9 mouse cellular contexts compared by ENCODE assay signal in the genomic region with DNA sequence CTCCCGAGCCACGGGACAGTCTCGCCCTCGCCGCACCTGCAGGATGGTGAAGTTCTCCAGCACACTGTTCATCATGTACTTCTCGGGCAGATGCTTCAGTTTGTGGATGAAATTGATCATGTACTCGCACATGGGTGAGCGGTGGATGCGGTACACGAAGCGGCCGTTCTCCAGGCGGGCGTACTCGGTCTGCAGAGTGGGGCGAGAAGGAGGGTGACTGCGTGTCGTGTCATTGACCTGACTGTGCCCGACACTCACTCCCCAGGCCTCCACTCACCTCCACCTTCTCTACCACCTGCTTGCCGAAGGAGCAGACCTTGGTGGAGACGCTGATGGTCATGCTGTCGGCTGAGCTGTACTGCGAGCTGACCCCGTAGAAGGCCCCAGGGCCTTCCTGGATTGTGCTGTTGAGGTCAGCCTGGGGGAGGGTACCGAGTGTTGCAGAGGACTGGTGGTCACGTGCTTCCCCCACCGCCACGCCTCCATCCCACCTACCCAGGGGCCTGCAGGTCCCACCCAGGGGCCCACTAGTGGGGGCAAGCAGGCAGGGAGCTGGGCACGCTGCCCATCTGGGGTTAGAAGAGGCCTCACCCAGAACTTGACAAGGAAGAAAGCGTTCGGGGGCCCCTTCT. TPM values are rescaled to one million over a fixed set of nuclear protein-coding genes. Genes with fewer than 3 reads are reported as not detected.
DNase-seq lines count a peak whose midpoint lies in the region; ATAC-seq lines count a peak whose summit lies in the region.
"Had no signal": no experiment of that assay in that cellular context is flagged by ENCODE, and none has a peak within 500 bp of the region (broad histone marks: within the 10 kb centered on the region; RNA-seq: fewer than 3 reads in every experiment).

No protein-coding gene starts in this region.

- no peak for ATAC-seq in lung, embryonic 15.5 days (ENCODE audit: borderline replicate concordance, extremely low read depth, low FRiP score, low TSS enrichment)
- ATAC-seq in stomach, embryonic 15.5 days (ENCODE audit: insufficient read depth, low FRiP score, low read depth), result no peak

- 46% methylated on average over 31 of the region's 31 CpGs for WGBS in lung, embryonic 15.5 days
- 56% methylated on average over 31 of the region's 31 CpGs for WGBS in limb, embryonic 10.5 days
- WGBS in stomach, embryonic 15.5 days, result 40% methylated on average over 31 of the region's 31 CpGs

- H3K9ac ChIP-seq in lung, embryonic 15.5 days, result no peak overlapping the region
- H3K9ac ChIP-seq in stomach, embryonic 15.5 days, result no peak overlapping the region

- intact Hi-C loops in left cerebral cortex, postnatal 14 days (cut with DNase I), result no loop called here

- DNase-seq in cerebellum, adult 9-11 months, result peak; percentile 24
- DNase-seq in cerebellum, adult 9-10 months, result no peak
- DNase-seq in lung, adult 18-20 months, result no peak
- peak; percentile 62 for DNase-seq in limb, embryonic 10.5 days (ENCODE audit: low spot score)
- DNase-seq in ovary, postnatal 36 days (ENCODE audit: low spot score), result no peak
- no peak for DNase-seq in left cerebral cortex, postnatal 14 days (ENCODE audit: low spot score in 2 of 2)

- peak overlapping the region; percentile 71 for H3K27ac ChIP-seq in lung, embryonic 15.5 days
- peak overlapping the region; percentile 71 for H3K27ac ChIP-seq in limb, embryonic 10.5 days
- H3K27ac ChIP-seq in stomach, embryonic 15.5 days, result peak overlapping the region; percentile 48; the same call in 1 of the 2 replicates
- H3K27ac ChIP-seq: layer of hippocampus, adult 2 months had no signal

- H3K27me3 ChIP-seq in lung, embryonic 15.5 days, result no peaks in the 10 kb centered on the region
- H3K27me3 ChIP-seq in limb, embryonic 10.5 days (ENCODE audit: low read depth, poor library complexity, severe bottlenecking), result no peaks in the 10 kb centered on the region
- H3K27me3 ChIP-seq in stomach, embryonic 15.5 days (replicated peaks), result no peaks in the 10 kb centered on the region

- no peak overlapping the region for H3K4me2 ChIP-seq in lung, embryonic 15.5 days
- no peak overlapping the region for H3K4me2 ChIP-seq in stomach, embryonic 15.5 days

- no peaks in the 10 kb centered on the region for H3K9me3 ChIP-seq in lung, embryonic 15.5 days
- H3K9me3 ChIP-seq in limb, embryonic 10.5 days (replicated peaks), result no peaks in the 10 kb centered on the region
- no peaks in the 10 kb centered on the region for H3K9me3 ChIP-seq in stomach, embryonic 15.5 days

- H3K4me3 ChIP-seq in lung, embryonic 15.5 days, result no peak overlapping the region
- peak overlapping the region; percentile 17 for H3K4me3 ChIP-seq in limb, embryonic 10.5 days
- no peak overlapping the region for H3K4me3 ChIP-seq in stomach, embryonic 15.5 days (replicated peaks)
- H3K4me3 ChIP-seq: layer of hippocampus, adult 2 months had no signal

- peaks cover 47% of the 10 kb centered on the region for H3K4me1 ChIP-seq in lung, embryonic 15.5 days
- peaks cover 53% of the 10 kb centered on the region for H3K4me1 ChIP-seq in limb, embryonic 10.5 days
- H3K4me1 ChIP-seq in stomach, embryonic 15.5 days, result peaks cover 28% of the 10 kb centered on the region

- H3K36me3 ChIP-seq in lung, embryonic 15.5 days, result peaks cover 61% of the 10 kb centered on the region
- peaks cover 88% of the 10 kb centered on the region for H3K36me3 ChIP-seq in limb, embryonic 10.5 days
- peaks cover 37% of the 10 kb centered on the region for H3K36me3 ChIP-seq in stomach, embryonic 15.5 days

RNA-seq across cellular contexts. Expression of a gene that starts 4.8 kb away (rescaled TPM):
- 606 and 658 TPM in 2 replicates for polyA plus RNA-seq in lung, embryonic 15.5 days (2015; fragmentation: Nextera tagmentation; extraction: Ambion mirVana)
- polyA plus RNA-seq in limb, embryonic 10.5 days (2016; fragmentation: Nextera tagmentation; extraction: Ambion mirVana), result 502 and 576 TPM in 2 replicates
- 490 and 616 TPM in 2 replicates for polyA plus RNA-seq in stomach, embryonic 15.5 days (2015; fragmentation: Nextera tagmentation; extraction: Ambion mirVana)
- total RNA-seq in left cerebral cortex, postnatal 14 days (2021), result 100 to 1,000 TPM; 365 to 369 TPM

RNA-seq across cellular contexts. Expression of a gene that starts 17.6 kb away (rescaled TPM):
- 10.9 and 11.5 TPM in 2 replicates for polyA plus RNA-seq in lung, embryonic 15.5 days (2015; fragmentation: Nextera tagmentation; extraction: Ambion mirVana)
- polyA plus RNA-seq in limb, embryonic 10.5 days (2016; fragmentation: Nextera tagmentation; extraction: Ambion mirVana), result 5.2 and 9.8 TPM in 2 replicates
- polyA plus RNA-seq in stomach, embryonic 15.5 days (2015; fragmentation: Nextera tagmentation; extraction: Ambion mirVana), result 11.5 and 12.0 TPM in 2 replicates
- 1 to 10 TPM; 2.4 to 3.3 TPM for total RNA-seq in left cerebral cortex, postnatal 14 days (2021)

RNA-seq across cellular contexts. Expression of a gene that starts 19.7 kb away (rescaled TPM):
- 32.8 and 33.3 TPM in 2 replicates for polyA plus RNA-seq in lung, embryonic 15.5 days (2015; fragmentation: Nextera tagmentation; extraction: Ambion mirVana)
- polyA plus RNA-seq in limb, embryonic 10.5 days (2016; fragmentation: Nextera tagmentation; extraction: Ambion mirVana), result 32.9 and 35.5 TPM in 2 replicates
- 26.9 and 29.9 TPM in 2 replicates for polyA plus RNA-seq in stomach, embryonic 15.5 days (2015; fragmentation: Nextera tagmentation; extraction: Ambion mirVana)
- 10 to 100 TPM; 28.3 to 29.6 TPM for total RNA-seq in left cerebral cortex, postnatal 14 days (2021)

RNA-seq across cellular contexts. Expression of a gene that starts 32.0 kb away (rescaled TPM):
- 6.0 and 6.2 TPM in 2 replicates for polyA plus RNA-seq in lung, embryonic 15.5 days (2015; fragmentation: Nextera tagmentation; extraction: Ambion mirVana)
- 3.4 and 4.1 TPM in 2 replicates for polyA plus RNA-seq in limb, embryonic 10.5 days (2016; fragmentation: Nextera tagmentation; extraction: Ambion mirVana)
- 4.2 and 5.0 TPM in 2 replicates for polyA plus RNA-seq in stomach, embryonic 15.5 days (2015; fragmentation: Nextera tagmentation; extraction: Ambion mirVana)
- under 1 TPM in 1 of 2 experiments, not detected in 1; 0.66 TPM for total RNA-seq in left cerebral cortex, postnatal 14 days (2021)
- total RNA-seq: layer of hippocampus, adult 2 months had no signal

Comparison
In these comparisons a context has a peak if more than half of its experiments do, and no peak if none do; other contexts are left out.
1. DNase-seq: peak in cerebellum, adult 9-11 months (single experiment) and limb, embryonic 10.5 days (single experiment); none in cerebellum, adult 9-10 months (single experiment), lung, adult 18-20 months (0 of 2), ovary, postnatal 36 days (single experiment) and left cerebral cortex, postnatal 14 days (0 of 2).
2. Peak in every context shown above with its lines, with median percentiles within 50 percentile points of each other: H3K27ac ChIP-seq.